Mouse (Mus musculus) lung, adult 2 months (tissue): ENCODE measurements around the gene Lrrc27.

ENCODE experiments used
- CTCF ChIP-seq: fragments of 200-500 bp; IDR thresholded peaks from 2 replicates; pipeline ENCODE4 v1.5.1; 2011; ENCODE audit warnings: mild to moderate bottlenecking, low read length, control low read depth; ENCODE audit not compliant: insufficient read depth
- POLR2A ChIP-seq: fragments of 200-500 bp; IDR thresholded peaks from 2 replicates; pipeline ENCODE4 v1.6.1; 2011; ENCODE audit warnings: low read depth, mild to moderate bottlenecking, control low read depth, low read length, borderline replicate concordance; ENCODE audit errors: extremely low read depth

DNA sequence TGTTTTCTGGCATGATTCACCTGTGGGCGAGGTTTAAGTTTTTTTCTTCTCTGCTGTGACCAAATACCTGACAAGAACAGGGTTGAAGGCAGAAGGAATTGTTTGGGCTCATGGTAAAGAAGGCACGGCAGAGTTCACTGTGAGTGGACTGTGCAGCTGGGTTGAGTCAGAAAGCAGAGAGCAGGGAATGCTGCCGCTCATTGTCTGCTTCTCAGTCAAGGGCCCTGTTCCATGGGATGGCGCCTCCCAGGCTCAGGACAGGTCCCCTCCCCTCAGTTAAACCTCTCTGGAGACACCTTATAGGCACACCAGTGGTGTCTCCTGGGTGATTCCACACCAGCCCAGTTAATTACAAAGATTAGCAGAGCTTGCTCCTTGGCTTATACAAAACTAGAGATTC, 9.6 kb downstream of the Lrrc27 start:
- TF ChIP-seq POLR2A (no peak), CTCF (no peak)
